Mouse (Mus musculus) naive thymus-derived CD4-positive, alpha-beta T cell, adult 5 months (primary cell): ENCODE results near the gene Gm4884. TPM values are rescaled to one million over a fixed set of nuclear protein-coding genes. Genes with fewer than 3 reads are reported as not detected.

Experiments
- polyA plus RNA-seq: library from polyadenylated mRNA; unstranded; fragments of 100-300 nt; shearing (Covaris generic); gene quantifications from one replicate; pipeline ENCODE4 v1.2.1, GENCODE M21; 2017

Gene Gm4884
- polyA plus RNA-seq, result not detected

GRCm38 (mm10) chr7:41032419-41032818 is at the start of gene Gm4884:
TSS of gene Gm4884 (plus strand) at chr7:41032719.

GRCm38 (mm10) chr7:40987243-40987642 is 45.3 kb upstream of the Gm4884 start, which contains the start of gene 4930433I11Rik:
TSS of gene 4930433I11Rik (plus strand) at chr7:40987543.

Other genes with a start within 250 kb of the Gm4884 start
- not detected for gene Vstm2b, start 134.4 kb upstream of the Gm4884 start, polyA plus RNA-seq
- gene 4930433I11Rik, start 45.2 kb upstream of the Gm4884 start, polyA plus RNA-seq, result not detected
- gene Gm5592, start 121.1 kb downstream of the Gm4884 start, polyA plus RNA-seq, result not detected